Mouse (Mus musculus): ENCODE data around the gene S100a6. TPM values are rescaled to one million over a fixed set of nuclear protein-coding genes. Genes with fewer than 3 reads are reported as not detected.
A peak's percentile ranks its signal among the peaks of the same experiment; 100 is the strongest.

The S100a6 gene
- 10 to 100 TPM; 65.8 to 79.9 TPM for total RNA-seq (2021)
- 141 and 158 TPM in 2 replicates for polyA plus RNA-seq (2012; rRNA removed)
- long read RNA-seq, transcript S100a6-201 (3 exons, 731 nt), result major isoform, 16 of 20 reads
- long read RNA-seq, partial matches to known transcripts, result 2 of 20 reads
- long read RNA-seq, other reads (novel, unspliced or antisense), result 2 of 20 reads

DNA sequence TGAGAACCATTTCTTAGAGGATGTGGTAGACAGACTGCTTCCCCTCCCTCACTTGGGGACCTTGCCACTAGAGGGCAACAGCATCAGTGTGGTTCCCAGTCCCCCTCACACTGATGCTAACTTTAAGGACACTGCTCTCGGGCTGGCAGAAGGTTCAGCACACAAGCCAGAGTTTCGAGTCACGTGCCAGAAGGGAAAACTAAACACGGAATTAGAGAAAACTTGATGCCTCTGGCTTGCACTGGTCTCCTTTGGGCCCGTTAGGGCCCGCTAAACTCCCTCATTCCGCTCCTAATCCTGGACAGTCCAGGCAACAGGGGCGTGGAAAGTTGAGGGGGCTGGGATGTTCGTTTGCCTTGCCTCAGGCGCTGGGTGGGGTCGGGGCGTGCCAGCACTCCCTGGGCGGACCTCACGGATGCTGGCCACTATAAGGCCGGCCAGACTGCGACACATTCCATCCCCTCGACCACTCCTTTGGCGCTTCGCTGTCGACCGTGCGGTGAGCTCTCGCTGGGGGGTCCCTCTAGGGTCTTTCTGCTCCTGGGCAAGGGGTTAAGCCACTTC lies at the start of gene S100a6:
Gene S100a6, plus strand, starts transcription at position 155 of the 564 bp plus-strand sequence.
- peak within 1 kb of the TSS; percentile 64 for H3K27ac ChIP-seq
- H3K9ac ChIP-seq (ENCODE audit: low read depth, low read length), result peak within 1 kb of the TSS; percentile 41
- TF ChIP-seq POLR2A (IDR thresholded peaks at IDR 0.05; ENCODE audit: insufficient read depth, low read depth, low read length) (peak; percentile 84), CTCF (IDR thresholded peaks at IDR 0.05) (peak; percentile 82), EP300 (IDR thresholded peaks at IDR 0.05; ENCODE audit: insufficient read depth, low read depth, low read length) (0 out of 2 replicates have a peak, but pooled peaks have one; percentile 26)
- DNase-seq, result peak; percentile 81 to 84
- no peaks in the 10 kb centered on the region for H3K27me3 ChIP-seq (ENCODE audit: control insufficient read depth, insufficient read depth, low read length)
- H3K4me3 ChIP-seq, result peak within 1 kb of the TSS; percentile 47
- WGBS, result 1% methylated on average over 23 of the region's 23 CpGs
- intact Hi-C loops (cut with DNase I), result loop anchor here (10.0 kb wide), 1 partner anchor 198 kb away; no protein-coding TSS in a partner anchor
- H3K4me1 ChIP-seq (ENCODE audit: control insufficient read depth, insufficient read depth, low read length), result peaks cover 3% of the 10 kb centered on the region; the same call in 1 of the 2 replicates
- H3K79me2 ChIP-seq (replicated peaks; ENCODE audit: control insufficient read depth, insufficient read depth, low read length), result no peaks in the 10 kb centered on the region
- no peaks in the 10 kb centered on the region for H3K36me3 ChIP-seq (ENCODE audit: control insufficient read depth, insufficient read depth, low read length)

DNA sequence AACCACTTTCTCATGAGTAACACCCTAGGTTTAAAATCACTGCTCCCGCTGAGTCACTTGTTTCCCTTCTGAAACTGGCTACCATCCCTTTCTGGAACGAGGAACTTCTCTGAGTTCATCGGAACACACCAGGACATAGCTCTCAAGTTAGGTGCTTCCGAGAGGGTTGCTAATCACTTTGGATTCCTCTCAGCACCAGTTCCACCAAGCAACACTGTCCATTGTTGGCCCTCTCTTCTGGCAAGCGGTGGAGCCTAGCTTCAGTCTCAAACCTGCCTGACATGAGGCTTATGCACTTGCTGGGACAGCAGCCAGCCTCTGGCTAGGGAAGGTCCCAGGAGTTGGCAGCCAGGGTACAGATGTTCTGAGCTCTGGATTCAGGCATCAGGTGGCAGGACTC lies 38.0 kb upstream of the S100a6 start:
- no peaks in the 10 kb centered on the region for H3K79me2 ChIP-seq (replicated peaks; ENCODE audit: control insufficient read depth, insufficient read depth, low read length)
- H3K27ac ChIP-seq, result peak overlapping the region; percentile 6; the same call in 1 of the 2 replicates
- DNase-seq, result peak; percentile 50 to 67
- peaks cover 4% of the 10 kb centered on the region for H3K4me1 ChIP-seq (ENCODE audit: control insufficient read depth, insufficient read depth, low read length)
- no peak for TF ChIP-seq EP300 (IDR thresholded peaks at IDR 0.05; ENCODE audit: insufficient read depth, low read depth, low read length)
- no peak for TF ChIP-seq CTCF (IDR thresholded peaks at IDR 0.05)
- TF ChIP-seq POLR2A (IDR thresholded peaks at IDR 0.05; ENCODE audit: insufficient read depth, low read depth, low read length), result no peak
- intact Hi-C loops (cut with DNase I), result no loop called here
- no peak overlapping the region for H3K4me3 ChIP-seq
- H3K36me3 ChIP-seq (ENCODE audit: control insufficient read depth, insufficient read depth, low read length), result no peaks in the 10 kb centered on the region
- no peaks in the 10 kb centered on the region for H3K27me3 ChIP-seq (ENCODE audit: control insufficient read depth, insufficient read depth, low read length)
- no peak overlapping the region for H3K9ac ChIP-seq (ENCODE audit: low read depth, low read length)
- WGBS, result 51% methylated on average over 5 of the region's 5 CpGs

DNA sequence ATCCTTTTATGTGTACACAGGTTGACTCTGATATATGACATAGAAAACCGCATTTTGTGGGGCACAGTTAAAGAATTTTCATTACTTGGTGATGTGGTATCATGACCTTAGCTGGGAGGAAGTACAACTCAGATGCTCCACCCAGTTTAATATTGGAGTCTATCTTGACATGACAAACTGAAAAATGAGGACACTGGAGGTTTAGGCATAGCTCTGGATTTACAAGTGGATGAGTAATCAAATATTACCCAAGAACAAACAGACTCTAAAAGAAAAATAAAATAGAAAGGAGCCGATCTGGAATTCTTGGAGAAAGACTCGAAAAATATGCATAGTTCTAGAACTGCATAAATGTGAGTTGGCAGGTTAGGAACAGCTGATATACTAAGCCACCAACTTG lies 37.4 kb upstream of the S100a6 start:
- Histone ChIP-seq H3K27ac (no peak overlapping the region), H3K4me3 (no peak overlapping the region), H3K27me3 (ENCODE audit: control insufficient read depth, insufficient read depth, low read length) (no peaks in the 10 kb centered on the region), H3K36me3 (ENCODE audit: control insufficient read depth, insufficient read depth, low read length) (no peaks in the 10 kb centered on the region), H3K9ac (ENCODE audit: low read depth, low read length) (no peak overlapping the region), H3K79me2 (replicated peaks; ENCODE audit: control insufficient read depth, insufficient read depth, low read length) (no peaks in the 10 kb centered on the region), H3K4me1 (ENCODE audit: control insufficient read depth, insufficient read depth, low read length) (peaks cover 4% of the 10 kb centered on the region)
- intact Hi-C loops (cut with DNase I), result no loop called here
- 75% methylated on average over 3 of the region's 3 CpGs for WGBS
- DNase-seq, result no peak
- no peak for TF ChIP-seq CTCF (IDR thresholded peaks at IDR 0.05)
- no peak for TF ChIP-seq EP300 (IDR thresholded peaks at IDR 0.05; ENCODE audit: insufficient read depth, low read depth, low read length)
- no peak for TF ChIP-seq POLR2A (IDR thresholded peaks at IDR 0.05; ENCODE audit: insufficient read depth, low read depth, low read length)

DNA sequence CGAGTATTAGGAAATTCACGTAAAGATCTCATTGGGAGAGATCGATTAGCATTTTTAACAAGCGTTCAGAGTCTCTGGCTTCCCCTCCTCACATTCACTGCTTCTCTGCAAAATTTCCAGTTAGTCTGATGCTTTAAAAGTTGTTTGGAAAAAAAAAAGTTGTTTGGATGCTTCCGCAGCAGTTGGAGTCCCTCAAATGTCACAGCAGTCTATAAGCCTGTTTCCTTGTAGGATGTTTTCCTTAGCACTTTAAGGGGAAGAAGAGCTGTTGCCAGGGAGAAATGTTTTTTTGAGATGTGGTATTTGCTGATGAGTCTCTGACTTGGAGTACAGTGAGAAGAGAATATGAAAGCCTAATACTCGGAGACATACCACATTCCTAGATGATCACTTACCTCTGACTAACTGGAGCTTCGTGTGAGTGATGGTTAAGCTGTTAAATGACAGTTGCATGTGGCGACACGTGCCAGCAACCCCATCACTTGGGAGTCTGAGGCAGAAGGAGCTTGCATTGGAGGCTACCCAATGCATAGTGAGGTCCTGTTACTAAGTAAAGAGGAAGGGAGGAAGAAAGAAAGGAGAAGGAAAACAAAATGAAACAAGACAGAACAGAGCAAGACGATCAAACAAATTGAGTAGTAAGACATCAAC lies 36.2 kb upstream of the S100a6 start:
- Histone ChIP-seq H3K36me3 (ENCODE audit: control insufficient read depth, insufficient read depth, low read length) (no peaks in the 10 kb centered on the region), H3K9ac (ENCODE audit: low read depth, low read length) (no peak overlapping the region), H3K27me3 (ENCODE audit: control insufficient read depth, insufficient read depth, low read length) (no peaks in the 10 kb centered on the region), H3K79me2 (replicated peaks; ENCODE audit: control insufficient read depth, insufficient read depth, low read length) (no peaks in the 10 kb centered on the region), H3K27ac (no peak overlapping the region), H3K4me3 (no peak overlapping the region), H3K4me1 (ENCODE audit: control insufficient read depth, insufficient read depth, low read length) (peaks cover 4% of the 10 kb centered on the region)
- DNase-seq, result no peak
- intact Hi-C loops (cut with DNase I), result no loop called here
- TF ChIP-seq CTCF (IDR thresholded peaks at IDR 0.05), result no peak
- no peak for TF ChIP-seq POLR2A (IDR thresholded peaks at IDR 0.05; ENCODE audit: insufficient read depth, low read depth, low read length)
- no peak for TF ChIP-seq EP300 (IDR thresholded peaks at IDR 0.05; ENCODE audit: insufficient read depth, low read depth, low read length)
- 62% methylated on average over 10 of the region's 10 CpGs for WGBS

DNA sequence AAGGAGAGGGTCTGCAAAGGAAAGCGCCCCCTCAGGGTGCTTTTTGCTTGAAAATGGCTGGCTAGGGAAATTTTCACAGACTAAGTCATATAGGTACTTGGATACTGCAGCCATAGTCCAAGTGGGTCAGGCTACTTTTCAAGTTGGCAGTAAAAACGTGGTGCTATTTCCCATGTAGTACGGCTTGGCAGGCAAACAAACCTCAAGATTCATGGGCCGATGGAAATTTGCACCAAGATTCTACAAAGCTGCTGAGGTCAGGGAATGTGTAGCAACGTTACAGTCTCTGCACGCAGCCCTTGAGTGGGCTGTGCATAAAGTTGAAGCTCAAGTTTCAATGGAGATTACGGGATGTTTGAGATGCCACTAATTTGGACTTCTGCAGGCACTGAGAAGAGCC lies 33.2 kb upstream of the S100a6 start:
- Histone ChIP-seq H3K36me3 (ENCODE audit: control insufficient read depth, insufficient read depth, low read length) (no peaks in the 10 kb centered on the region), H3K9ac (ENCODE audit: low read depth, low read length) (no peak overlapping the region), H3K79me2 (replicated peaks; ENCODE audit: control insufficient read depth, insufficient read depth, low read length) (no peaks in the 10 kb centered on the region), H3K4me3 (no peak overlapping the region), H3K27ac (no peak overlapping the region), H3K27me3 (ENCODE audit: control insufficient read depth, insufficient read depth, low read length) (no peaks in the 10 kb centered on the region), H3K4me1 (ENCODE audit: control insufficient read depth, insufficient read depth, low read length) (peaks cover 6% of the 10 kb centered on the region)
- WGBS, result 60% methylated on average over 7 of the region's 7 CpGs
- TF ChIP-seq POLR2A (IDR thresholded peaks at IDR 0.05; ENCODE audit: insufficient read depth, low read depth, low read length) (no peak), EP300 (IDR thresholded peaks at IDR 0.05; ENCODE audit: insufficient read depth, low read depth, low read length) (no peak), CTCF (IDR thresholded peaks at IDR 0.05) (no peak)
- intact Hi-C loops (cut with DNase I), result no loop called here
- DNase-seq, result no peak

DNA sequence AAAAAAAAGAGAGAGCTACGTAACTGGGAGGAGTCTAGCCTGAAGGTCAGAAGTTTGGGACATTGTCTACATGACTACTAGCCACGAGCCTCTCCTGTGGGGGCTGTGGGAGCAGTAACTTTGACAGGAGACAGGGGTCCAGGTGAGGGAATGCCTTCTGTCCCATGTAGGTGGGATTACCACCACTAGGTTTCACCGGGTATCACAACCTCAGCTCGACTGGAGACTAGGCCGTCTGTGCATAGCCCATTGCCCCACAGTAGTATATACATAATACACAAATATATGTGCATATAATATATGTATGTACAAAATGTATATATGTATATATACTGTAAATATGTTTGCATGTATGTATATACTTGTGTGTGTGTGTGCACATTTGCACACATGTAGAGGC lies 31.5 kb upstream of the S100a6 start:
- Histone ChIP-seq H3K4me1 (ENCODE audit: control insufficient read depth, insufficient read depth, low read length) (peaks cover 5% of the 10 kb centered on the region; the same call in 1 of the 2 replicates), H3K27me3 (ENCODE audit: control insufficient read depth, insufficient read depth, low read length) (no peaks in the 10 kb centered on the region), H3K4me3 (no peak overlapping the region), H3K9ac (ENCODE audit: low read depth, low read length) (no peak overlapping the region), H3K79me2 (replicated peaks; ENCODE audit: control insufficient read depth, insufficient read depth, low read length) (no peaks in the 10 kb centered on the region), H3K27ac (no peak overlapping the region), H3K36me3 (ENCODE audit: control insufficient read depth, insufficient read depth, low read length) (no peaks in the 10 kb centered on the region)
- 95% methylated on average over 5 of the region's 5 CpGs for WGBS
- no peak for TF ChIP-seq EP300 (IDR thresholded peaks at IDR 0.05; ENCODE audit: insufficient read depth, low read depth, low read length)
- no peak for TF ChIP-seq CTCF (IDR thresholded peaks at IDR 0.05)
- no peak for TF ChIP-seq POLR2A (IDR thresholded peaks at IDR 0.05; ENCODE audit: insufficient read depth, low read depth, low read length)
- intact Hi-C loops (cut with DNase I), result loop anchor here (5.0 kb wide), 1 partner anchor 126 kb away; no protein-coding TSS in a partner anchor
- no peak for DNase-seq
